Mouse (Mus musculus) spleen, adult 2 months (tissue): ENCODE results near the gene Chst11.

Source experiments
- CTCF ChIP-seq: fragments of 200-500 bp; IDR thresholded peaks from 2 replicates; pipeline ENCODE4 v1.5.1; 2011; ENCODE audit warnings: mild to moderate bottlenecking, inconsistent platforms; ENCODE audit not compliant: insufficient read depth, insufficient read length, insufficient replicate concordance; ENCODE audit errors: extremely low read depth
- POLR2A ChIP-seq: fragments of 200-500 bp; IDR thresholded peaks from 2 replicates; pipeline ENCODE4 v1.6.1; 2011; ENCODE audit warnings: low read depth, low read length, inconsistent platforms

DNA sequence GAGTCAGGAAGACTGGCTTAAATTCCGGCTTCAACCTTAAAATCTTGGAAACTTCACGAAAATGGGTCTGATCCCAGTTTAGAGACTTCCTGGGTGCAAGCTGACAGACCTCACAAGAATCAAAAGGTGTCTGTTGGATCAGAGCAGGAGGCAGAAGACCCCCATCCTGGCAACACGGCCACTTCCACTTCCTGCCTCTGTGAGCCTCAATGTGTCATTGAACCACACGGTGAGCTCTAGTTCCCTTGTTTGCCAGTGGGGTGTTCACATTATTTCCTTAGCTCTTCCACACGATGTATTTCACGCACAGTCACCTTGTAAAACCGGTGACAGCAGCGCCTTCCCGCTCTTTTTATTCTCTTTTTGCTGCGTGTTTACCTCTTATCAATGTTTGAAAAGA, 54.1 kb downstream of the Chst11 start:
- TF ChIP-seq POLR2A, result no peak
- no peak for TF ChIP-seq CTCF
